In the genomic region with DNA sequence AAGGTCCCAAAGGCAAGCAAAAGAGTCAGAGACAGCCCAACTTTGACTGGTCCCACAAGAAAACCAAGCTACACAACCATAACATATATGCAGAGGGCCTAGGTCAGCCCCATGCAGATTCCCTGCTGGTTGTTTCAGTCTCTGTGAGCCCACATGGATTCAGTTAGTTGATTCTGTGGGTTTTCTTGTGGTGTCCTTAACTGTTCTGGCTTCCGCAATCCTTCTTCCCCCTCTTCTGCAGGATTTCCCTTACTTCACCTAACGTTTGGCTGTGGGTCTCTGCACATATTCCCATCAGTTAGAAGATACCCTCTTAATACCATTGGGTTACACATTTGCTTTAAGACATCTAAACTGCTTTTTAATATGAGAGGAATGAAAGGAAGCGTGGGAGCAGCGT, we compare ENCODE assay signal across 18 mouse cellular contexts.
"Had no signal": no experiment of that assay in that cellular context is flagged by ENCODE, and none has a peak within 500 bp of the region (broad histone marks: within the 10 kb centered on the region; RNA-seq: fewer than 3 reads in every experiment).

No protein-coding gene starts in this region.

- H3K4me3 ChIP-seq: liver, embryonic 15.5 days; lung, embryonic 15.5 days; megakaryocyte, embryonic 14.5 days; midbrain, embryonic 13.5 days; midbrain, embryonic 15.5 days; neural tube, embryonic 12.5 days had no signal

- H3K9me3 ChIP-seq: liver, embryonic 15.5 days; lung, embryonic 15.5 days; megakaryocyte, embryonic 14.5 days; midbrain, embryonic 13.5 days; midbrain, embryonic 15.5 days; neural tube, embryonic 12.5 days had no signal

- H3K9ac ChIP-seq: liver, embryonic 15.5 days; liver, postnatal 0 days; lung, embryonic 15.5 days; midbrain, embryonic 13.5 days; midbrain, embryonic 15.5 days; neural tube, embryonic 12.5 days had no signal

- H3K27ac ChIP-seq: liver, embryonic 15.5 days; lung, embryonic 15.5 days; macrophage; midbrain, embryonic 13.5 days; midbrain, embryonic 15.5 days; neural tube, embryonic 12.5 days had no signal

- DNase-seq: liver, postnatal 0 days; lung, adult 2 months; lung, postnatal 14 days; lung, postnatal 36 days; right cerebral cortex, postnatal 25 days; right cerebral cortex, postnatal 4 days; spleen, adult 18-20 months; thymus, adult 18-20 months; thymus, postnatal 14 days; thymus, postnatal 36 days had no signal

- H3K4me2 ChIP-seq: liver, embryonic 15.5 days; lung, embryonic 15.5 days; midbrain, embryonic 13.5 days; midbrain, embryonic 15.5 days; neural tube, embryonic 12.5 days had no signal

- H3K4me1 ChIP-seq: liver, embryonic 15.5 days; lung, embryonic 15.5 days; midbrain, embryonic 13.5 days; midbrain, embryonic 15.5 days; neural tube, embryonic 12.5 days had no signal

- ATAC-seq: liver, postnatal 0 days; lung, postnatal 0 days; midbrain, embryonic 13.5 days; midbrain, embryonic 15.5 days had no signal

- H3K27me3 ChIP-seq: liver, embryonic 15.5 days; lung, embryonic 15.5 days; megakaryocyte, embryonic 14.5 days; midbrain, embryonic 13.5 days; midbrain, embryonic 15.5 days; neural tube, embryonic 12.5 days had no signal

- H3K36me3 ChIP-seq: liver, embryonic 15.5 days; lung, embryonic 15.5 days; midbrain, embryonic 13.5 days; midbrain, embryonic 15.5 days; neural tube, embryonic 12.5 days had no signal
